Mouse (Mus musculus) layer of hippocampus, adult 9-10 months (tissue): ENCODE measurements around the gene Gnai2.
"Not testable (repeated sequence)": the region's sequence is repeated elsewhere in the genome, so short reads cannot be mapped to it uniquely, and the experiment has no call there.

Experiments
- DNase-seq: peaks from one replicate; pipeline ENCODE4 v3.0.0; 2022; ENCODE audit warnings: low spot score

Gnai2 gene

GRCm38 (mm10) chr9:107586974-107587832 lies 48.0 kb downstream of the Gnai2 start, which contains the start of gene Ifrd2:
Gene Ifrd2 (plus strand): TSS chr9:107587642.
- peak; percentile 97 for DNase-seq

- no peak for DNase-seq
Observed at GRCm38 (mm10) chr9:107586504-107586903, 48.7 kb downstream of the Gnai2 start.

DNA sequence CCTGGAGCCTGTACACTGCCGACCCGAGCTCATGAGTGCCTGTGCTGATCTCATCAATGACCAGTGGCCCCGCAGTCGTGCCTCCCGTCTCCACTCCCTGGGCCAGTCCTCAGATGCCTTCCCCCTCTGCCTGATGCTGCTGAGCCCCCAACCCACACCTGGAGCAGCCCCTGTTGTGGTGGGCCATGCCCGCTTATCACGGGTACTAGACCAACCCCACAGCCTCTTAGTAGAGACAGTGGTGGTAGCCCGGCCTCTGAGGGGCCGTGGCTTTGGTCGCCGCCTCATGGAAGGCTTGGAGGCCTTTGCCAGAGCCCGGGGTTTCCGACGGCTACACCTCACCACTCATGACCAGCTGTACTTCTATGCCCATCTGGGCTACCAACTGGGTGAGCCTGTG lies 52.0 kb downstream of the Gnai2 start:
- no peak for DNase-seq

DNA sequence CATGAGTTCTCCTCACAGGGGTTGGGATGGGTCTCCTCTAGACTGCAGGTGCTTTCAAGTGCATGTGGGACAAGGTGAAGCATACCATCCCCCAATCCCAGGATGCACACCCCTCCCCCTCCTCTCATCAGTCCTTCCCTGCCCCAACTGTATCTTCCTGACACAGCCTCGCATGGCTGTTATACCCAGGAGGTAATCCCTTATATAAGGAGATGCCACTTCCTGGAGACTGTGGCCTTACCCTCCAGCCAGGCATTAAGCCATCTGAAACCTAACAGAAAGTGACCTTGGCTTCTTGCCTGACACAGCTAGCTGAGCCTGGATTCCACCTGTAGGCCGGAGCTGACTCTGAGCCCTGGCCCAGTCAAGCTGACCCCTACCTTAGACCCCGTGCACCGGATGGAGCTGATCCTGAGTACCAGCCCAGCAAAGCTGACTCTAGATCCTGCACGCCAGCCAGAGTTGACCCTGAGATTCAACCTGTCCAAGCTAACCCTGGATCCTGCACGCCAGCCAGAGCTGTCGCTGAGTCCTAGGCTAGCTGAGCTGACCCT lies 52.6 kb downstream of the Gnai2 start:
- no peak for DNase-seq

DNA sequence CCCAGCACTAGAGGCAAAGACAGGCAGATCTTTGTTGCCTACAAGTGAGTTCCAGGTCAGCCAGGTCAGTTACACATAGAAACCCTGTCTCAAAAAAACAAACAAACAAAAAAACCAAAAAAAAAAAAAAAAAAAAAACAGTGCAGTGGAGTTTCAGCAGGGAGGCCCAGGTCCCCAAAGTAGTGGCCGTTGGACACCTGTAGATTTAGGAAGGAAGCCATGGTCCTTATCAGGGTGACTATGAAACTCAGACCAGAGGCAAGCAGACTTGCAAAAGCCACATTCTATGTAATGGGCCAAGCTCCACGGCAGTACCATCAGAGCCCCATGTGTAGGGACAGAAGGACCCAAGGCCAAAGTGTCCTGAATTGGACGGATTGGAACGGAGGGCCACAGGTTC lies 53.6 kb downstream of the Gnai2 start:
- no peak for DNase-seq

DNA sequence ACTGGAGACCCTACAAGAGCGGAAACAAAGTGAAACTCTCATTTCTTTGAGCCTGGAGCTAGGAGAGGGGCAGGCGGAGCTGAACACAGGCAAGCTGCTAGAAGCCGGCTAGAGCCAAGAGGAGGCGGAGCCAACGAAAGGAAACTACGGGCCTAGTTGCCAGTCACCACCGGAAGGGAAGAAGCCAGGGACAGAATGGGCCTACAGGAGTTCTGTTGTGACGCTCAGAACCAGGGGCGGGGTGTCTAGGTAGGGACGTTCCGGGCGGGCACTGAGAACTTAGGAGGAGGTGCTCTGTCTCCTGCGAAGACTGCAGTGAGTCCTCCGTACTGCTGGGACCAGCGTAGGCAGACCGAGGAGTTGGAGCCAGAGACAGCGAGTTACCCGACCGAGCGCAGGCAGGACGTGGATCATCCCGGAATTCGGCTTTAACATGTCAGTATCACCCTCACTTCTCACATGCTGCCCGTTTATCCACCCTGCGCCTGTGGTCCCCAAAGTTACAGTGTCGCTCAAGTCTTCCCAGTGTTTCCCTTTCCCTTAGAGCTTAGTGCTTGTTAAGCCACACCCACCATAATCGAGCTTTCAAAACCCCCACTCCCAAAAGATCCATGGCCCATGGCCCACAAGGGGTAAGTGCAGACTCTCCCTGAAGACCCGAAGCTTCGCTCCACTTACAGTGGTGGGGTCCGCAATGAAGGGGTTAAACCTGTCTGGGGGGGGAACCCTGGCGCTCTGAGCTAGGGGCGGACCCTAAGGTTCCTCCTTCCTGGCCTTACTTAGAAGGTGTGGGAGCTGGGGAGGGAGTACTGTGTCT lies 54.5 kb downstream of the Gnai2 start, which contains the start of gene Hyal3:
Gene Hyal3, plus strand, starts transcription at position 318 of the 817 bp plus-strand sequence.
- DNase-seq, result peak; percentile 82

DNA sequence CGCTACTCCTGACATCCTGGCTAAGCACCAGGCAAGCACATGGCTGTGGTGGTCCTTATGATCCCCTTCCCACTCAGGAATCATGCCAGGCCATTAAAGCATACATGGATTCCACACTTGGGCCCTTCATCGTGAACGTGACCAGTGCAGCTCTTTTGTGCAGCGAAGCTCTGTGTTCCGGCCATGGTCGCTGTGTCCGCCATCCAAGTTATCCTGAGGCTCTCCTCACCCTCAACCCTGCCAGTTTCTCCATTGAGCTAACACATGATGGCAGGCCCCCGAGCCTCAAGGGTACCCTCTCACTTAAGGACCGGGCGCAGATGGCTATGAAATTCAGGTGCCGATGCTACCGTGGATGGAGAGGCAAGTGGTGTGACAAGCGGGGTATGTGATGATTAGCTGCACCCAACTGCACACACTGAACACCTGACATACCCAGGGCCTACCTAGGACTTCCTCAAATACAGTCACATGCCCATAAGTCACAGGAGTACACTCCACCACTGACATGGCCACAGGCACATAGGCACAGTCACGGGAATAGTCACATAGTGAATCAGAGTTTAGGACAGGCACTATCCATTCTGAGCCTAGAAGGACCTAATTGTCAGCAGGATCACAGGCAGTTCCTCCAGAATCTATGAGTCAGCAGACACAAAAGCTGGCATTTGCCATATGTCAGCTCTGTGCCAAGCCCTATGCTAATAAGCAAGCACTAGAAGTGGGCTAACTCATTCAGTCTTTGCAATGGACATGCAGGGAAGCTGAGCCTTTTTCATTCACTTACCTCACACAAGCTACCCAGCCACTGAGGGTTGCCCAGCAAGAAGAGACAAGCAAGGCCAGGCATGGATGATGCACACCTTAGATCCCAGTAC lies 55.9 kb downstream of the Gnai2 start:
- no peak for DNase-seq

DNA sequence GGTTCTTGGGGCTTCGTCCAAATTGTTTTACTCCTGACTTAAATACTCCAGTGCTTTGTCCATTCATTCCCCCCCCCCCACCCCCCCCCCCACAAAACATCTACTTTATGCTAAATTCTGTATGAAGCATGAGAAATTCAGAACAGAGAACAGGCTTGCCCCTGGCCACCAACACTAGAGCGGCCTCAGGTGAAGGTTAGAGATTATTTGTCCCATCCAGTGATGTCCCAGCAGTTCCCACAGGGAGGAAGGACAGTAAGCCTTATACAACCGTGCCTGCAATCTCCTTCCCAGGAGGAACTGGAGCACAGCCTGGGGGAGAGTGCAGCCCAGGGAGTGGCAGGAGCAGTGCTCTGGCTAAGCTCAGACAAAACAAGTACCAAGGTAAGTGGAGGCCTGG lies 56.6 kb downstream of the Gnai2 start, which contains the start of gene Naa80:
Gene Naa80, plus strand, starts transcription at position 301 of the 400 bp plus-strand sequence.
- DNase-seq, result no peak

GRCm38 (mm10) chr9:107577871-107578270 lies 57.3 kb downstream of the Gnai2 start:
- DNase-seq, result no peak

- no peak for DNase-seq
Observed at GRCm38 (mm10) chr9:107576357-107577107, 58.6 kb downstream of the Gnai2 start, which contains the start of gene Hyal1. Gene Hyal1 (plus strand): TSS chr9:107576927.

- DNase-seq, result no peak
Observed at GRCm38 (mm10) chr9:107575579-107576356, 59.4 kb downstream of the Gnai2 start.

DNA sequence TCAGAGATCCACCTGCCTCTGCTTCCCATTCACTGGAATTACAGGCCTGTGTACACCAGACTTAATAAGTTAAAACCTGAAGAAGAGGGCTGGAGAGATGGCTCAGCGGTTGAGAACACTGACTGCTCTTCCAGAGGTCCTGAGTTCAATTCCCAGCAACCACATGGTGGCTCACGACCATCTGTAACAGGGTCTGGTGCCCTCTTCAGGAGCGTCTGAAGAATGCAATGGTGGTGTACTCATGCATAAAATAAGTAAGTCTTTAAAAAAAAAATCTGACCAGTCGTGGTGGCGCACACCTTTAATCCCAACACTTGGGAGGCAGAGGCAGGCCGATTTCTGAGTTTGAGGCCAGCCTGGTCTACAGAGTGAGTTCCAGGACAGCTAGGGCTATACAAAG lies 61.4 kb downstream of the Gnai2 start:
- not testable (repeated sequence) for DNase-seq

- no peak for DNase-seq
Observed at GRCm38 (mm10) chr9:107572327-107572662, 62.9 kb downstream of the Gnai2 start.

GRCm38 (mm10) chr9:107571534-107572326 lies 63.4 kb downstream of the Gnai2 start:
- DNase-seq, result no peak

DNA sequence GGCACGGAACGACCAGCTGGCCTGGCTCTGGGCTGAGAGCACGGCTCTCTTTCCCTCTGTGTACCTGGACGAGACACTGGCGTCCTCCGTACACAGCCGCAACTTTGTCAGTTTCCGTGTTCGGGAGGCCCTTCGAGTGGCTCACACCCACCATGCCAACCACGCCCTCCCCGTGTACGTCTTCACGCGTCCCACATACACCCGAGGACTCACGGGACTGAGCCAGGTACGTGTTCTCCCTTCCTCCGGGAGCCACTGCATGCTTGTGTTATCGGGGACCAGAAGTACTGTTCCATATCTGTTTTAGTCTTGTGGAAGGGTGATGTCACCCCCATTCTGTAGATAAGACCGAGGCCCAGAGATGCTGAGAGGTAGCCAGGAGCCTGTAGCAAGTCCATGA lies 64.3 kb downstream of the Gnai2 start:
- DNase-seq, result no peak

DNA sequence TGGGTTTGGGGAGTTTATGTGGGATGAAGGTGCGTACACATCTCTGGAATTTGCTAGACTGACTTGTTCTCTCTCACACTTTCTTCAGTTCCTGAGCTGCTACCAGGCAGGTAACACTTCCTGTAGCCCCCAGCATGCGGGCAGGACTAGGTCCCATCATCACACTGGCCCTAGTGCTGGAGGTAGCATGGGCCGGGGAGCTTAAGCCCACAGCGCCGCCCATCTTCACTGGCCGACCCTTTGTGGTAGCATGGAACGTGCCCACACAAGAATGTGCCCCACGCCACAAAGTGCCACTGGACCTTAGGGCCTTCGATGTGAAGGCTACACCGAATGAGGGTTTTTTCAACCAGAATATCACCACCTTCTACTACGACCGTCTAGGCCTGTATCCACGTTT lies 65.2 kb downstream of the Gnai2 start:
- no peak for DNase-seq

DNA sequence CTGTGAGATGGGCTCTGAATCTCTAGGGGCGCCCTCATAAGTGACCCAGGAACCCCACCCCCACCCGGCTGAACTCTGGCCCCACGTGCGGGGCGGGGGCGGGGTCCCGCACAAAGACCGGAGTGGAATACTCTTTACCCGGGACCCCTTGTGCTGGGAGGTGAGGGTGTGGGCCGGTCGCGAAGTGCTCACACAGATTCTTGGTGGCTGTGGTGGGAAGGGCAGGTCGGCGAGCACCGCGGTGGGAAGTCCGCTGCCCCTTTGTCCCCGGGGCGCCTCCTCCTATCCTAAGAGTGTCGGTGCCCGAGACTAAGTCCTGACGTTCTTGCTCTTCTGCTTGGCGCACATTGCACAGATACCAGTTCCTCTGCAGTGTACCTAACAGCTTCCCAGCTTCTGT lies 65.9 kb downstream of the Gnai2 start:
- no peak for DNase-seq

GRCm38 (mm10) chr9:107568331-107569261 lies 66.6 kb downstream of the Gnai2 start:
- DNase-seq, result peak; percentile 61
